26 mouse cellular contexts compared by ENCODE assay signal in the genomic region with DNA sequence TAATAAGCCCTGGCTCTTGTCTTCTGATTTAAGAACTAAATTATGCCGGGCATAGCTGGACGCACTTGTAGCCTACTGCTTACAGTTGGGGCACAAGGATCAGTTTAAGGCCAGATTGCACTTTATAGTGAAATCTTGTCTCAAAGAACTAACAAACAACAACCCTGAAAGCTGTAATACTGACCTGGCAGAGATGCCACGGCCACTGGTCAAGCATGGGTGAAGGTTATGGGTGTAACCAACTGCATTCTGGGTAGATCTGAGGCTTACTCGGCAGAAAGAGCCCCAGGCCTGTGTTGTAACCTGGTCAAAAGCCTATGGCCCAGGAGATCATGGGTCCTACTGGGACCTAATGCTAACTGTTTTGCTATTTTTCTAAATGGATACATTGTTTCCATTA. TPM values are rescaled to one million over a fixed set of nuclear protein-coding genes. Genes with fewer than 3 reads are reported as not detected.
DNase-seq lines count a peak whose midpoint lies in the region; ATAC-seq and TF ChIP-seq lines count a peak whose summit lies in the region.
"Had no signal": no experiment of that assay in that cellular context is flagged by ENCODE, and none has a peak within 500 bp of the region (broad histone marks: within the 10 kb centered on the region; RNA-seq: fewer than 3 reads in every experiment).

No protein-coding gene starts in this region.

- 90% methylated on average over 4 of the region's 4 CpGs for WGBS in heart, embryonic 10.5 days
- 41% methylated on average over 4 of the region's 4 CpGs for WGBS in liver, adult 2 months
- 85% methylated on average over 4 of the region's 4 CpGs for whole genome bisulfite sequencing in liver, embryonic 11.5 days

- no peaks in the 10 kb centered on the region for H3K36me3 ChIP-seq in heart, embryonic 10.5 days
- no peaks in the 10 kb centered on the region for H3K36me3 ChIP-seq in liver, adult 2 months (ENCODE audit: control insufficient read depth, insufficient read depth, low read length)
- no peaks in the 10 kb centered on the region for H3K36me3 ChIP-seq in liver, embryonic 11.5 days (ENCODE audit: control insufficient read depth, insufficient read depth, low read length)
- H3K36me3 ChIP-seq: forebrain, embryonic 10.5 days; heart, embryonic 12.5 days; hindbrain, embryonic 10.5 days; hindbrain, embryonic 13.5 days; intestine, embryonic 15.5 days had no signal

- ATAC-seq in liver, embryonic 11.5 days (replicated peaks; ENCODE audit: low FRiP score) = no peak
- ATAC-seq: forebrain, embryonic 13.5 days; forebrain, embryonic 16.5 days; hindbrain, embryonic 16.5 days; intestine, embryonic 15.5 days; Patski had no signal

- no peak for TF ChIP-seq CTCF in liver, adult 2 months (IDR thresholded peaks at IDR 0.05; ENCODE audit: low read depth, low read length)

- no peaks in the 10 kb centered on the region for H3K27me3 ChIP-seq in heart, embryonic 10.5 days (ENCODE audit: insufficient read depth, poor library complexity, severe bottlenecking)
- H3K27me3 ChIP-seq in liver, adult 2 months (ENCODE audit: control insufficient read depth, insufficient read depth, low read length) = no peaks in the 10 kb centered on the region
- H3K27me3 ChIP-seq in liver, embryonic 11.5 days (replicated peaks; ENCODE audit: control insufficient read depth, insufficient read depth, low read length) = no peaks in the 10 kb centered on the region
- H3K27me3 ChIP-seq: CH12.LX; forebrain, embryonic 13.5 days; heart, embryonic 12.5 days; hindbrain, embryonic 13.5 days; intestine, embryonic 15.5 days; Patski had no signal

- H3K27ac ChIP-seq in heart, embryonic 10.5 days = peak overlapping the region; percentile 7; the same call in 1 of the 2 replicates
- 0 out of 2 replicates have a peak overlapping the region, but pooled peaks have one; percentile 25 for H3K27ac ChIP-seq in liver, adult 2 months (replicated peaks; ENCODE audit: insufficient read depth, low read depth, low read length)
- no peak overlapping the region for H3K27ac ChIP-seq in liver, embryonic 11.5 days (ENCODE audit: low read depth, low read length)
- H3K27ac ChIP-seq: forebrain, embryonic 10.5 days; forebrain, embryonic 13.5 days; hindbrain, embryonic 10.5 days; hindbrain, embryonic 13.5 days; intestine, embryonic 15.5 days had no signal

- H3K4me3 ChIP-seq in heart, embryonic 10.5 days = no peak overlapping the region
- H3K4me3 ChIP-seq in liver, adult 2 months (ENCODE audit: insufficient read depth, low read depth, low read length) = no peak overlapping the region
- no peak overlapping the region for H3K4me3 ChIP-seq in liver, embryonic 11.5 days (ENCODE audit: low read depth, low read length)
- H3K4me3 ChIP-seq: forebrain, embryonic 10.5 days; forebrain, embryonic 13.5 days; heart, embryonic 12.5 days; hindbrain, embryonic 10.5 days; hindbrain, embryonic 13.5 days; intestine, embryonic 15.5 days had no signal

- H3K9me3 ChIP-seq in heart, embryonic 10.5 days = no peaks in the 10 kb centered on the region
- H3K9me3 ChIP-seq in liver, embryonic 11.5 days (ENCODE audit: control insufficient read depth, low read length) = no peaks in the 10 kb centered on the region
- H3K9me3 ChIP-seq: forebrain, embryonic 10.5 days; forebrain, embryonic 13.5 days; G1E; heart, embryonic 12.5 days; hindbrain, embryonic 10.5 days; hindbrain, embryonic 13.5 days; intestine, embryonic 15.5 days had no signal

- peaks cover 38% of the 10 kb centered on the region for H3K79me2 ChIP-seq in liver, adult 2 months (ENCODE audit: control insufficient read depth, insufficient read depth, low read length)

- TF ChIP-seq POLR2A in liver, adult 2 months (IDR thresholded peaks at IDR 0.05; ENCODE audit: extremely low read depth, insufficient read depth, low read length) = no peak

- H3K9ac ChIP-seq in liver, adult 2 months (ENCODE audit: low read depth, low read length) = no peak overlapping the region
- no peak overlapping the region for H3K9ac ChIP-seq in liver, embryonic 11.5 days (ENCODE audit: low read depth, low read length)
- H3K9ac ChIP-seq: forebrain, embryonic 13.5 days; heart, embryonic 12.5 days; hindbrain, embryonic 13.5 days; intestine, embryonic 15.5 days had no signal

- H3K4me2 ChIP-seq in liver, embryonic 11.5 days = no peak overlapping the region
- H3K4me2 ChIP-seq: forebrain, embryonic 13.5 days; heart, embryonic 12.5 days; hindbrain, embryonic 13.5 days; intestine, embryonic 15.5 days had no signal

- DNase-seq in adrenal gland, adult 8-10 months = peak; percentile 21
- no peak for DNase-seq in adrenal gland, adult 18-20 months (ENCODE audit: low spot score in 2 of 2)
- no peak for DNase-seq in heart, embryonic 10.5 days (ENCODE audit: low spot score)
- DNase-seq in heart, adult 11 months = no peak
- peak; percentile 83 for DNase-seq in liver, adult 2 months (ENCODE audit: extremely low read depth, low read depth, low spot score)
- no peak for DNase-seq in liver, embryonic 11.5 days (ENCODE audit: low spot score)
- DNase-seq: adrenal gland, postnatal 10 days; B cell, adult 2 months; cerebellum, adult 18-20 months; cerebellum, adult 9-10 months; cerebellum, postnatal 14 days; gastrocnemius, postnatal 25 days; heart, postnatal 36 days; kidney, adult 11 months; kidney, adult 8-10 months had no signal

- H3K4me1 ChIP-seq in heart, embryonic 10.5 days = peaks cover 59% of the 10 kb centered on the region
- H3K4me1 ChIP-seq in liver, adult 2 months (ENCODE audit: control insufficient read depth, insufficient read depth, low read length) = peaks cover 19% of the 10 kb centered on the region
- peaks cover 50% of the 10 kb centered on the region for H3K4me1 ChIP-seq in liver, embryonic 11.5 days (replicated peaks; ENCODE audit: control insufficient read depth, insufficient read depth, low read length)

RNA-seq across cellular contexts. Expression of a gene that starts 26.4 kb away (rescaled TPM):
- total RNA-seq in adrenal gland, adult 8-10 months (2022) = 10 to 100 TPM in 2 of 4 experiments, 1 to 10 TPM in 2; 6.8 to 15.1 (median 11.5) TPM
- 10 to 100 TPM in 1 of 2 experiments, 1 to 10 TPM in 1; 7.6 to 14.6 TPM for total RNA-seq in adrenal gland, adult 18-20 months (2021)
- 7.5 and 11.6 TPM in 2 replicates for polyA plus RNA-seq in heart, embryonic 10.5 days (2016; fragmentation: Nextera tagmentation; extraction: Ambion mirVana)
- 7.0 and 12.6 TPM in 2 replicates for total RNA-seq in liver, adult 2 months (2014; rRNA removed)
- polyA plus RNA-seq in liver, adult 2 months (2012; rRNA removed) = 8.2 and 13.9 TPM in 2 replicates
- polyA plus RNA-seq in liver, embryonic 11.5 days (2014; fragmentation: Nextera tagmentation; extraction: Ambion mirVana) = 6.7 and 9.3 TPM in 2 replicates

Comparison
In these comparisons a context has a peak if more than half of its experiments do, and no peak if none do; other contexts are left out.
1. DNase-seq: peak in adrenal gland, adult 8-10 months (single experiment) and liver, adult 2 months (single experiment); none in adrenal gland, adult 18-20 months (0 of 2), heart, embryonic 10.5 days (single experiment), heart, adult 11 months (single experiment) and liver, embryonic 11.5 days (single experiment).